Mouse (Mus musculus) intestine, postnatal 0 days (tissue): ENCODE measurements around the gene Defa31. TPM values are rescaled to one million over a fixed set of nuclear protein-coding genes. Genes with fewer than 3 reads are reported as not detected.
"Not testable (repeated sequence)": the region's sequence is repeated elsewhere in the genome, so short reads cannot be mapped to it uniquely, and the experiment has no call there.

Experiments used
- ATAC-seq: fragments of 200-750 bp; cut with Nextera tagmentation; 2 replicates; pipeline ENCODE4 v1.8.0; 2017; ENCODE audit warnings: mild to moderate bottlenecking, moderate TSS enrichment, moderate library complexity
- H3K27ac ChIP-seq: fragments of 300-500 bp; sonication (generic); 2 replicates; pipeline ENCODE4 v1.5.1; 2014; ENCODE audit warnings: mild to moderate bottlenecking, low read depth, low read length, moderate library complexity
- H3K27me3 ChIP-seq: fragments of 300-500 bp; sonication (generic); replicated peaks from 2 replicates; pipeline ENCODE4 v1.6.1; 2014; ENCODE audit warnings: low read length, mixed read lengths; ENCODE audit not compliant: control insufficient read depth, insufficient read depth
- H3K36me3 ChIP-seq: fragments of 300-500 bp; sonication (generic); 2 replicates; pipeline ENCODE4 v1.6.1; 2014; ENCODE audit warnings: mild to moderate bottlenecking, moderate library complexity; ENCODE audit not compliant: control insufficient read depth, insufficient read depth
- H3K4me1 ChIP-seq: fragments of 300-500 bp; sonication (generic); replicated peaks from 2 replicates; pipeline ENCODE4 v1.6.1; 2014; ENCODE audit warnings: antibody characterized with exemption, low read length, mixed read lengths; ENCODE audit not compliant: control insufficient read depth, insufficient read depth
- H3K4me2 ChIP-seq: fragments of 300-500 bp; sonication (generic); replicated peaks from 2 replicates; pipeline ENCODE4 v1.6.1; 2014; ENCODE audit warnings: low read depth, mild to moderate bottlenecking, moderate library complexity
- H3K4me3 ChIP-seq: fragments of 300-500 bp; sonication (generic); 2 replicates; pipeline ENCODE4 v1.5.1; 2014; ENCODE audit warnings: low read depth, low read length
- H3K9ac ChIP-seq: fragments of 300-500 bp; sonication (generic); 2 replicates; pipeline ENCODE4 v1.6.1; 2014; ENCODE audit warnings: mild to moderate bottlenecking, low read depth, low read length
- H3K9me3 ChIP-seq: fragments of 300-500 bp; sonication (generic); 2 replicates; pipeline ENCODE4 v1.6.1; 2016; ENCODE audit warnings: mixed run types; ENCODE audit not compliant: control insufficient read depth
- WGBS: fragments of 180-500 bp; shearing (Covaris S2); extraction: QIAGEN DNeasy Blood & Tissue Kit; methylation state at CpG from one replicate; pipeline ENCODE4 v1.1.7; 2014; 5-methylcytosine and 5-hydroxymethylcytosine counted together
- polyA plus RNA-seq: library from polyadenylated mRNA; unstranded; fragments of >200 nt; fragmentation: Nextera tagmentation; extraction: Ambion mirVana; gene quantifications from 2 replicates; pipeline ENCODE4 v1.2.1, GENCODE M21; 2015

Defa31 gene
- not detected in 2 replicates for polyA plus RNA-seq

GRCm38 (mm10) chr8:21191314-21191713 lies at the start of gene Defa31:
Gene Defa31 (plus strand): TSS chr8:21191614.
- H3K9me3 ChIP-seq, H3K9ac ChIP-seq, H3K4me1 ChIP-seq, H3K4me2 ChIP-seq, ATAC-seq, H3K4me3 ChIP-seq, H3K36me3 ChIP-seq, H3K27me3 ChIP-seq, H3K27ac ChIP-seq: not testable (repeated sequence)
- no CpG with 5 or more reads among the region's 1 CpGs for WGBS

- not testable (repeated sequence) for H3K4me3 ChIP-seq
These were observed 29.4 kb upstream of the Defa31 start, which contains the start of gene Defa22 for GRCm38 (mm10) chr8:21161977-21162376. Gene Defa22 (plus strand): TSS chr8:21162277.

GRCm38 (mm10) chr8:21201261-21201660 lies 9.8 kb downstream of the Defa31 start, which contains the start of gene Gm15293:
Gene Gm15293 (plus strand): TSS chr8:21201561.
- H3K4me3 ChIP-seq, ATAC-seq, H3K36me3 ChIP-seq, H3K9ac ChIP-seq, H3K4me1 ChIP-seq, H3K27me3 ChIP-seq, H3K27ac ChIP-seq, H3K9me3 ChIP-seq, H3K4me2 ChIP-seq: not testable (repeated sequence)
- no CpG with 5 or more reads among the region's 1 CpGs for WGBS

More at GRCm38 (mm10) chr8:21161977-21162376, 29.4 kb upstream of the Defa31 start, which contains the start of gene Defa22:
- WGBS: no CpG with 5 or more reads among the region's 1 CpGs
- H3K27me3 ChIP-seq, H3K9me3 ChIP-seq, ATAC-seq, H3K4me2 ChIP-seq, H3K9ac ChIP-seq, H3K4me1 ChIP-seq, H3K36me3 ChIP-seq, H3K27ac ChIP-seq: not testable (repeated sequence)

Other genes starting within 250 kb of the Defa31 start
- gene AY761185, start 246.9 kb upstream of the Defa31 start, polyA plus RNA-seq: not detected in 2 replicates
- not detected in 2 replicates for gene Defa21, start 166.1 kb upstream of the Defa31 start, polyA plus RNA-seq
- not detected in 2 replicates for gene Defa23, start 136.6 kb upstream of the Defa31 start, polyA plus RNA-seq
- gene Defa35, start 126.6 kb upstream of the Defa31 start, polyA plus RNA-seq: not detected in 2 replicates
- not detected in 2 replicates for gene Defa25, start 107.2 kb upstream of the Defa31 start, polyA plus RNA-seq
- not detected in 2 replicates for gene Gm14851, start 95.6 kb upstream of the Defa31 start, polyA plus RNA-seq
- 0.92 and 2.0 TPM in 2 replicates for gene Defa30, start 57.0 kb upstream of the Defa31 start, polyA plus RNA-seq
- not detected in 2 replicates for gene Defa22, start 29.3 kb upstream of the Defa31 start, polyA plus RNA-seq
- not detected in 2 replicates for gene Gm15293, start 9.9 kb downstream of the Defa31 start, polyA plus RNA-seq
- gene Gm15292, start 58.1 kb downstream of the Defa31 start, polyA plus RNA-seq: not detected in 2 replicates
- gene Defa27, start 123.9 kb downstream of the Defa31 start, polyA plus RNA-seq: not detected in 2 replicates
- not detected in 2 replicates for gene Defa29, start 135.4 kb downstream of the Defa31 start, polyA plus RNA-seq
- gene Defa2, start 186.9 kb downstream of the Defa31 start, polyA plus RNA-seq: 0.35 TPM in 1 of 2 replicates, not detected in the other
- gene Defa33, start 200.2 kb downstream of the Defa31 start, polyA plus RNA-seq: not detected in 2 replicates
- 2.9 TPM in 1 of 2 replicates, not detected in the other for gene Defa36, start 235.8 kb downstream of the Defa31 start, polyA plus RNA-seq